Mouse (Mus musculus): ENCODE data around the gene Thbs4.
A peak's percentile ranks its signal among the peaks of the same experiment; 100 is the strongest.

Thbs4 gene

GRCm38 (mm10) chr13:92760519-92760918 is 34.1 kb downstream of the Thbs4 start:
- no peak for DNase-seq (ENCODE audit: low spot score)

DNA sequence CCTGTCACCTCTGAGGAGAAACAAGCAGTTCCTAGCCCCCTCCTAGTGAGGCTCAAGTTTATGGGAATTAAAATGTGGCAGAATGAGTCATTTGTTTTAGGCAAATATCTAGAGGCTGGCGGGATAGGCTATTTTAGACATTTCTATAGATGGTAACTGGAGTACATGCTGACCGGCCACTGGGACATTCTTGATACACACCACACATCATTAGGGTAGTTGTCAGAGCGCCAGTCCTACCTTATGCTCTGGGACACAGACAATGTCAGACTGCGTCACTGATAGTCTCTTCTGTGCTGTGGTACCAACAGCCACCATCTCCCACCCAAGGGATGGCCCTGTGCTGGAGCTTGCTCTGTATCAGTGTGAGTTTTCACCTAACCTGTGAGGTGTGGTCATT is 35.5 kb downstream of the Thbs4 start:
- no peak for DNase-seq (ENCODE audit: low spot score)

DNA sequence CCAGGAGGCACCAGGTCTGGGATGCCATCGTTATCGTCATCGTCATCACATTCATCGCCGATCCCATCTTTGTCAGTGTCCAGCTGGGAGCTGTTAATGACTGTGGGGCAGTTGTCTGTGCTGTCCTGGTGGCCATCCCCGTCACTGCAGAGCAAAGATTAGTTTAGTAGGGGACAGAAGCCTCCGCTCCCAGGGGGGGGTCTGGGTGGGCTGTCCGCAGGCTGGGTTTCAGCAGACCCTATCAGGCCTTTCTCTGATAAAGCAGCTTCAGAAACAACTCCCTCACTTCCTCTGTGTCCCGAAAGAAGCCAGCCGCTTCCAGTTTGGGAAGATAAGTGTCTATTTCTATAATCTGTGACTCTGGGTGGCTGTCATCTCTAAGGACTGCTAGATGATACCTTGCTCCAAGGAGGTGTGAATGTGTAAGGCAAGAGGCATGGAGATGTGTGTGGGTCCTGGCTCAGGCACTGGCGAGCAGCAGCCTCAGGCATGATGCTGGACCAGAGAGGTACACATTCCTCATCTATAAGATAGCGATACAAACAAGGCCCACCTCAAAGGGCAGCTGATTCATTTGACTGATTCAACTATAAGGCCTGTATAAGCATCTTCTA is 36.5 kb downstream of the Thbs4 start:
- no peak for DNase-seq (ENCODE audit: low spot score)

GRCm38 (mm10) chr13:92755036-92755435 is 39.6 kb downstream of the Thbs4 start:
- DNase-seq (ENCODE audit: low spot score): no peak

DNA sequence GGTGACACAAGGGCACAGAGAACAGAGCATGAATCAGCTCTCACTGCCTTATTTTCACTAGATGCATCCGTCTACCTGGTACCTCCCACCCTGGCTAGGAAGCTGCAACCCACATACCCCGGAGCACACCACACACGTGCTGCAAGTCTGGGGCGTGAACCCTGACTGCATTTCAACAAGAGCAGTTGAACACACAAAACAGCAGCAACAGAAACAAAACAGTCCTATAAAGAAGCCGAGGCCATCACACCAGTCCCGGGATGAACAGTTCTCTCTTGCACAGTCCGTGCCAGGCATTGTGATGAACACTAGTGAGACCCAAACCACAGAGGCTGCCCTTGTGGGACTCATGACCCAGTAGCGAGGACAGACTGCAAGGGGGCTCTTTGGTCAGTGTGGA is 40.9 kb downstream of the Thbs4 start:
- DNase-seq (ENCODE audit: low spot score): no peak

GRCm38 (mm10) chr13:92751726-92752565 is 42.7 kb downstream of the Thbs4 start:
- DNase-seq (ENCODE audit: low spot score): peak; percentile 81

DNA sequence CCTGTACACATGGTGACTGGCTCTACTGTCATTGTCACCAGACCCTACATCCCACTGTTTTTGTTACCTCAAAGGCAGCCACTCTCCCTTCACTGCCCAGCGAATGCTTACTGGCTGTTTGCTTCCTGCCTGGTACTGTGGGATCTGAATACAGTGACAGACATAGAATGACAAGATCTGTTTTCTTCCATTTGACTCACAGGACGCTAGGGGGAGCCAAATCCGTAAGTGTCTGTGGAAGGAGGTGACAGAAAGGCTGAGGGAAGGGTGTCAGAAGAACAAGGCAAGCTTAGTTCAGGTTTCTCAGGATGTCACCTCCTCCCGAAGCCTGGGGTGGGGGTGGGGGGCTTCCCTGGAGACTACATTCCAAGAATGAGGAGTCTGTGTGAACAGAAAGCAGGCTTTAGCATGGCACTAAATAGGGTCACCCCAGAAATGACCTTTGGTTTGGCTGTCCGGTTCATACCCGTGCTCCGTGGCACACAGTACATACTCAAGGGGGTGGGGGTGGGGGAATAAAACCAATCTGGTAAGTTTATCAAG is 43.6 kb downstream of the Thbs4 start:
- DNase-seq (ENCODE audit: low spot score): no peak

GRCm38 (mm10) chr13:92743337-92743736 is 51.3 kb downstream of the Thbs4 start:
- DNase-seq (ENCODE audit: low spot score): no peak

DNA sequence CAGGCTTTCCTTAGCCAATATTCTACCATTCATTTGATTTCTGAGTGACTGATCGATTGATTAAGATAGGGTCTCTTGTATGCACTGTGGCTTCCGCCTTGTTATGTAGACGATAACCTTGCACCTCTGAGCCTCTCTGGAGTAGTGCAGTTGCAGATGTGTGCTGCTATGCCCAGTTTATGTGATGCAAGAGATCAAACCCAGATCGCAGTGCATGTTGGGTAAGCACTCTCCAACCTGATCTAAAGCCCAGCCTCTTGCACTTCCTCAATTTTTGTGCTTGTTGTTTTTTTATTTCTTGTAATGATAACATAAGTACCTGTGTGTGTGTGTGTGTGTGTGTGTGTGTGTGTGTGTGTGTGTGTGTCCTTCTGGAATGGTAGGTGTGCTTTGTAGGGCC is 51.7 kb downstream of the Thbs4 start:
- DNase-seq (ENCODE audit: low spot score): no peak

DNA sequence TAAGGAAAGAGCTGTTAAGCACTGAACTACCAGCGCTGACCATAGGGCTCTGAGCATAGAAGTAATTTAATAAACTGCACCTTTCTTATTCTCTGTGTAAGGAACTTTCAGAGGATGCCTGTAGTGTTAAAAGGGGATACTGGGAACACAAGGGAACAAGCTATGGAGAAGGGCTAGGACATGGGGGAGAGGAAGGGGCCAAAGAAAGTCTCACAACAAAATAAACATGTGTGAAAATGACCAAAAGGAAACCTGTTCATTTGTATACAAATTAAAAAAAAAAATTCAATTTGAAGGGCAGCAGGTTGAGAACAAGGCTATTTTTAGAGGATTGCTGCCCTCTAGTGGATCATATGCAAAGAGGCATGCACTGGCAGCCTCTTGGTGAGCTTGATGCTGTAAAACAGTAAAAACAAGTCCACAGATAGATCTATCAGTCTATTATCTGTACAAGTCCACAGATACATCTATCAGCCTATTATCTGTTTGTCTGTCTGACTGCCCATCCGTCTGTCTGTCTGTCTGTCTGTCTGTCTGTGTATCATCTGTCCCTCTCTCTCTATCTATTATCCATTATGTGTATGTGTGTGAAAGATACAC is 53.8 kb downstream of the Thbs4 start:
- no peak for DNase-seq (ENCODE audit: low spot score)

- no peak for DNase-seq (ENCODE audit: low spot score)
These were observed 54.8 kb downstream of the Thbs4 start for GRCm38 (mm10) chr13:92739858-92740257.

GRCm38 (mm10) chr13:92738821-92739220 is 55.8 kb downstream of the Thbs4 start:
- DNase-seq (ENCODE audit: low spot score): no peak

DNA sequence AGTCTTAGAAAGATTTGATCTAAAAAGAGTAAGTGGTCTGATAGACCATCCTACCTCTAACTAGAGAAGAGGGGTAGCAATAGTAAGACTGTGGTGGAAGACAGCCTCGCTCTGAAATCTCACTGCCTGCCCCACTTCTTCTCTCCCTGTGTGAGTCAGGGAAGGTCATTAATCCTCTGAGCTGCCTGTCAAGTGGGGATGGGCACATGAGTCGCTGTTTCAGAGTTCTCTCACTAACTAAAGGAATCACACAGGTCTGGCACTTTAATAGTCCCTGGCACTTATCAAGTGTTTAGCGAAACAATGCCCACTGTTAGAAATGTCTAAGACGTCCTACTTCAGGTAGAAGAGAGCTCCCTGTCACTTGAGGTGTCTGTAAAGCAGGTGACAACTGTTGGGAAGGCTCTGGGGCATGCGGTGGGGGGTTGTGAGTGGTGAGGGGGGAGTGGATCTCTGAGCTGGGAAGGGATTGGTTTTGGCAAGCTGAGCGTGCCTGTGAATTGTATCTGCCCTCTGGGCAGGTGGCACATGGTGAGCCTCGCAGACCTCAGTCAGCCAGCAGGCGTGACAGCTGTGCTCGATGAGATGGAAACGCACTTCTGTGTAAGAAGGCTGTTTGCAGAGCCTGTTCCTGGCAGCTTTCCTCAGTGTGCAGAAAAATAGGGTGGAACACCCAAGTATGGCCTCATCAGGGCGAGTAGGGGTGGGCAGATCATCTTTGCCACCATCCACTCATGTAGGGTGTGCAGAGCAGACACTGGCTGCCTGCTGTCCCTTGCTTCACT is 57.9 kb downstream of the Thbs4 start:
- DNase-seq (ENCODE audit: low spot score): no peak

GRCm38 (mm10) chr13:92735693-92736092 is 58.9 kb downstream of the Thbs4 start:
- no peak for DNase-seq (ENCODE audit: low spot score)

DNA sequence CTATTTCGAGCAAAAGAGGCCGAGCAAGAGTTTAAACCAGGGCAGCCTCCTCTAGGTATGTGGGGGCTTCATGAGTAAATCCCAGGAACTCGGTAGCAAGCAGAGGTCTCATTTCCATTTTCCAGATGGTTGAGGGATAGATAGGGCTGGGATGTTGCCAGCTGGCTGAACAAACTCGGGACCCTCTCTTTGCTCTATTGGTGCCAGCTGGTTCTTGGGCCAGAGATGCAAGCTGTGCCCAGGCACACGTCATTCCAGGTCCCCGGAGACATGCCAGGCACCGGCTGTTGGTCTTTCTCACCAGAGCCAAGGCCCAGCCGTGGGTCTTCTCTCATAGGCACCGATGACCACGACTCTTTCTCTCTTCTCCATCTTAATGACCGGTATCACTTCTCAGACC is 60.9 kb downstream of the Thbs4 start:
- DNase-seq (ENCODE audit: low spot score): no peak

DNA sequence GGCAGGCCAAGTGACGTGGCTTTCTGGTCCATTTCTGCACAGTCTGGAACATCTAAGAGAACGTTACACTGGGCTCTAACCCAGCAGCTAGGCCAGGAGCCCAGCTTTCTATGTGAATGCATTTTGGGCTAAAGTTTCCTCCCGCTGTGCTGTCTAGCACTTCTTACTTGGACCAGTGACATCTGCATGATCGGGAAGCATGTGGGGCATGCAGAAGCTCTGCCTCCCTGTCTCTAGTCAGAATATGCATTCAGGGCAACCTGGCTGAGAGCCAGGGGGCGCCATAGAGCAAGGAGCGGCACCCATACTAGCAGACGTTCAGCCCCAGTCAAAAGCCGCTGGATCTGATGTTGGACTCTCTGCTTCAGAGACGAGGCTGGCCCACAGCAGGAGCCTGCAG is 61.4 kb downstream of the Thbs4 start:
- peak; percentile 67 for DNase-seq (ENCODE audit: low spot score)

- DNase-seq (ENCODE audit: low spot score): no peak
These were observed 61.8 kb downstream of the Thbs4 start for GRCm38 (mm10) chr13:92732836-92733235.

GRCm38 (mm10) chr13:92731811-92732210 is 62.8 kb downstream of the Thbs4 start:
- no peak for DNase-seq (ENCODE audit: low spot score)

DNA sequence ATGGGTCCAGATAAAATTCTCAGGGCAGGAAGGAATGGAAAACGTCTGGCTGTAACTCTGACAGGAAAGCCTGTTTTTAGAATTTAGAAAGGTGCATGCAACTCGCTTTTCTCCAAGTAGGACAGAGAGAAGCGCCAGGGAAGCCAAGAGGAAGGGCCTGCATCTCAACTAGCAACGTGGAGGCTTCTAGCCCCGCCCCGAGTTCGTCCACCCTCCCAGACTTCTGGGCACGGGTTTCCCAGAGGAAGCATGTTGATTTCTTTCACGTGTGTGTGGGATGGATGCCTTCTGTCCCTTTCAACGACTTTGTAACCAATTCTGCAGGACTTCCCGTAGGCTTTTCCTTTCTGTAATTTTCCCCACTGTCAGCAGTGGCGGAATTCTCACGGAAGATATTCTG is 64.8 kb downstream of the Thbs4 start:
- peak; percentile 56 for DNase-seq (ENCODE audit: low spot score)

DNA sequence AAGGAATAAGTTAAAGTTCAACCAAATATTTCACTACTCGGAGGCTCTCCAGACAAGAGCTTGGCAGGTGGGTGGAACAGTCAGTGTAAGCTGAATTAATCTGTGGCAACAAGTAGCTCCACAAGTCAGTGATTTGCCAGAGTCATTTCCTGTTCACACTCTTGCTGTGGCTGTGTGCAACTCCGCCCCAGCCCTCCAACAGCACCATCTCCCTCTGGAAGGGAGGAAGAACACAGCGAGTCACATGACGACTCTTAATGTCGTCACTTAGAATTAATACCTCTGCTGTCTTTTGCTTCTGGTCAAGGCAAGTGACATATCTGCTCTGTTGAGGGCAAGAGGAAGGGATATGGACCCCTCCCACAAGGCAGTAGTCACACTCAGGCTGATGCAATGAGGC is 72.2 kb downstream of the Thbs4 start:
- DNase-seq (ENCODE audit: low spot score): no peak

- DNase-seq (ENCODE audit: low spot score): no peak
These were observed 73.6 kb downstream of the Thbs4 start for GRCm38 (mm10) chr13:92721006-92721405.

Data from testis, postnatal 14 days (tissue).